Mouse (Mus musculus) gastrocnemius, adult 2 months (tissue): ENCODE data around the gene Tanc1. TPM values are rescaled to one million over a fixed set of nuclear protein-coding genes. Genes with fewer than 3 reads are reported as not detected.

Experiments
- DNase-seq: peaks from one replicate; pipeline ENCODE4 v3.0.0; 2022
- H3K27ac ChIP-seq: fragments of 200-600 bp; 2 replicates; pipeline ENCODE4 v1.8.1; 2022; ENCODE audit warnings: mild to moderate bottlenecking
- H3K4me3 ChIP-seq: fragments of 200-600 bp; 2 replicates; pipeline ENCODE4 v1.8.1; 2022; ENCODE audit warnings: mild to moderate bottlenecking, moderate library complexity
- CTCF ChIP-seq: fragments of 200-600 bp; IDR thresholded peaks from 2 replicates; pipeline ENCODE4 v1.8.1; 2022; ENCODE audit warnings: antibody characterized with exemption, mild to moderate bottlenecking, moderate library complexity
- intact Hi-C: fragments of 180-260 bp; cut with DNase I; formaldehyde crosslinking; loops from one replicate; pipeline ENCODE4 v1.15.1; 2025
- total RNA-seq, 2 experiments: library from RNA; stranded (reverse); gene quantifications; 2 replicates each; pipeline ENCODE4 v1.2.3; 2021

Tanc1 gene
- total RNA-seq, 2 experiments from 2014 or later = 6.3 to 8.7 TPM

- intact Hi-C loops = no loop called here
- DNase-seq = no peak
- H3K4me3 ChIP-seq = no peak overlapping the region
- no peak for TF ChIP-seq CTCF
- H3K27ac ChIP-seq = no peak overlapping the region
These were observed 139.3 kb downstream of the Tanc1 start for GRCm38 (mm10) chr2:59751172-59751571.

- no peak for DNase-seq
- intact Hi-C loops = no loop called here
- TF ChIP-seq CTCF = no peak
- no peak overlapping the region for H3K4me3 ChIP-seq
- H3K27ac ChIP-seq = no peak overlapping the region
These were observed 140.3 kb downstream of the Tanc1 start for GRCm38 (mm10) chr2:59752148-59752547.

GRCm38 (mm10) chr2:59752766-59753165 is 140.9 kb downstream of the Tanc1 start:
- intact Hi-C loops = no loop called here
- H3K27ac ChIP-seq = peak overlapping the region; percentile 44; the same call in 1 of the 2 replicates
- no peak for TF ChIP-seq CTCF
- DNase-seq = no peak
- no peak overlapping the region for H3K4me3 ChIP-seq

GRCm38 (mm10) chr2:59756137-59756753 is 144.4 kb downstream of the Tanc1 start:
- TF ChIP-seq CTCF = no peak
- no peak overlapping the region for H3K4me3 ChIP-seq
- DNase-seq = no peak
- intact Hi-C loops = no loop called here
- H3K27ac ChIP-seq = no peak overlapping the region

- no peak for DNase-seq
- H3K27ac ChIP-seq = no peak overlapping the region
- intact Hi-C loops = no loop called here
- peak; percentile 36 for TF ChIP-seq CTCF
- H3K4me3 ChIP-seq = no peak overlapping the region
These were observed 145.2 kb downstream of the Tanc1 start for GRCm38 (mm10) chr2:59757015-59757414.

- Histone ChIP-seq H3K4me3 (no peak overlapping the region), H3K27ac (no peak overlapping the region)
- TF ChIP-seq CTCF = no peak
- DNase-seq = no peak
- intact Hi-C loops = no loop called here
These were observed 146.5 kb downstream of the Tanc1 start for GRCm38 (mm10) chr2:59758139-59758918.

- intact Hi-C loops = no loop called here
These were observed 148.9 kb downstream of the Tanc1 start for GRCm38 (mm10) chr2:59760731-59761130.

GRCm38 (mm10) chr2:59761183-59761582 is 149.3 kb downstream of the Tanc1 start:
- intact Hi-C loops = no loop called here
- Histone ChIP-seq H3K27ac (no peak overlapping the region), H3K4me3 (no peak overlapping the region)
- TF ChIP-seq CTCF = no peak
- no peak for DNase-seq

More at GRCm38 (mm10) chr2:59760731-59761130, 148.9 kb downstream of the Tanc1 start:
- Histone ChIP-seq H3K27ac (no peak overlapping the region), H3K4me3 (no peak overlapping the region)
- no peak for TF ChIP-seq CTCF
- DNase-seq = no peak

GRCm38 (mm10) chr2:59762277-59762676 is 150.4 kb downstream of the Tanc1 start:
- DNase-seq = no peak
- intact Hi-C loops = no loop called here
- TF ChIP-seq CTCF = no peak
- Histone ChIP-seq H3K27ac (no peak overlapping the region), H3K4me3 (no peak overlapping the region)

GRCm38 (mm10) chr2:59765671-59766070 is 153.8 kb downstream of the Tanc1 start:
- intact Hi-C loops = no loop called here
- no peak for TF ChIP-seq CTCF
- H3K4me3 ChIP-seq = no peak overlapping the region
- no peak for DNase-seq
- no peak overlapping the region for H3K27ac ChIP-seq

GRCm38 (mm10) chr2:59767893-59768292 is 156.1 kb downstream of the Tanc1 start:
- Histone ChIP-seq H3K27ac (peak overlapping the region; percentile 81; the same call in 1 of the 2 replicates), H3K4me3 (no peak overlapping the region)
- TF ChIP-seq CTCF = no peak
- intact Hi-C loops = no loop called here
- DNase-seq = no peak

- Histone ChIP-seq H3K27ac (peak overlapping the region; percentile 81), H3K4me3 (peak overlapping the region; percentile 30; the same call in 1 of the 2 replicates)
- DNase-seq = peak; percentile 83
- intact Hi-C loops = no loop called here
- no peak for TF ChIP-seq CTCF
These were observed 157.0 kb downstream of the Tanc1 start for GRCm38 (mm10) chr2:59768661-59769384.

GRCm38 (mm10) chr2:59769385-59769735 is 157.5 kb downstream of the Tanc1 start:
- DNase-seq = no peak
- peak overlapping the region; percentile 30; the same call in 1 of the 2 replicates for H3K4me3 ChIP-seq
- no peak for TF ChIP-seq CTCF
- H3K27ac ChIP-seq = peak overlapping the region; percentile 81
- intact Hi-C loops = no loop called here
